Mouse (Mus musculus) erythroid progenitor cell, adult 5-6 weeks (primary cell): Measurements from ENCODE around the gene Vwa1. TPM values are rescaled to one million over a fixed set of nuclear protein-coding genes. Genes with fewer than 3 reads are reported as not detected.
A peak's percentile ranks its signal among the peaks of the same experiment; 100 is the strongest.
"Not testable (repeated sequence)": the region's sequence is repeated elsewhere in the genome, so short reads cannot be mapped to it uniquely, and the experiment has no call there.

Source experiments
- ATAC-seq: replicated peaks from 2 replicates; pipeline ENCODE4 v1.8.0; 2016; ENCODE audit warnings: moderate number of reproducible peaks, mild to moderate bottlenecking, moderate TSS enrichment, inconsistent platforms; ENCODE audit not compliant: poor library complexity, low FRiP score, severe bottlenecking
- total RNA-seq, 2 experiments: library from RNA; stranded (forward) in 1 of 2; stranded (reverse) in 1 of 2; fragments of 150-400 nt in 1 of 2; fragments of 186-747, 209-891 nt in 1 of 2; gene quantifications; 2 replicates each; pipeline versions ENCODE4 v1.2.3 to v1.2.4; 2015 to 2017; ENCODE audit warnings: low replicate concordance in 2 of 2

The Vwa1 gene
- total RNA-seq, 2 experiments from 2014 or later = 0.68 TPM; not detected in 1

GRCm38 (mm10) chr4:155759862-155760612, 14.5 kb downstream of the Vwa1 start:
- ATAC-seq = no peak

- ATAC-seq = no peak
Observed at GRCm38 (mm10) chr4:155757011-155757410, 17.5 kb downstream of the Vwa1 start.

- ATAC-seq = no peak
Observed at GRCm38 (mm10) chr4:155746575-155747490, 27.7 kb downstream of the Vwa1 start.

GRCm38 (mm10) chr4:155746036-155746548, 28.4 kb downstream of the Vwa1 start:
- ATAC-seq = no peak

- no peak for ATAC-seq
Observed at GRCm38 (mm10) chr4:155745136-155745535, 29.4 kb downstream of the Vwa1 start.

- ATAC-seq = no peak
Observed at GRCm38 (mm10) chr4:155744474-155744873, 30.0 kb downstream of the Vwa1 start.

- no peak for ATAC-seq
Observed at GRCm38 (mm10) chr4:155742684-155743083, 31.8 kb downstream of the Vwa1 start.

- ATAC-seq = not testable (repeated sequence)
Observed at GRCm38 (mm10) chr4:155740681-155741080, 33.8 kb downstream of the Vwa1 start.

GRCm38 (mm10) chr4:155739741-155740636, 34.5 kb downstream of the Vwa1 start:
- no peak for ATAC-seq

GRCm38 (mm10) chr4:155739152-155739551, 35.3 kb downstream of the Vwa1 start:
- ATAC-seq = no peak

- ATAC-seq = no peak
Observed at GRCm38 (mm10) chr4:155738262-155738661, 36.2 kb downstream of the Vwa1 start.

GRCm38 (mm10) chr4:155736421-155736820, 38.1 kb downstream of the Vwa1 start:
- ATAC-seq = no peak

GRCm38 (mm10) chr4:155735788-155736187, 38.7 kb downstream of the Vwa1 start:
- no peak for ATAC-seq

GRCm38 (mm10) chr4:155734951-155735702, 39.4 kb downstream of the Vwa1 start:
- ATAC-seq = no peak

- ATAC-seq = peak; percentile 89
Observed at GRCm38 (mm10) chr4:155734350-155734941, 40.1 kb downstream of the Vwa1 start, which contains the start of gene Tmem240. Tmem240 (plus strand) TSS chr4:155734800.

GRCm38 (mm10) chr4:155733267-155733666, 41.2 kb downstream of the Vwa1 start:
- ATAC-seq = no peak

- no peak for ATAC-seq
Observed at GRCm38 (mm10) chr4:155727993-155728392, 46.5 kb downstream of the Vwa1 start.

- ATAC-seq = 0 out of 2 replicates have a peak, but pooled peaks have one; percentile 55
Observed at GRCm38 (mm10) chr4:155721668-155722083, 52.8 kb downstream of the Vwa1 start.
